Mouse (Mus musculus) forebrain, embryonic 16.5 days (tissue): ENCODE measurements around the gene Atad3a. TPM values are rescaled to one million over a fixed set of nuclear protein-coding genes. Genes with fewer than 3 reads are reported as not detected.

Experiments used
- microRNA-seq: library from miRNA; unstranded; fragments of <30 nt; microRNA quantifications from one replicate; pipeline ENCODE4, GENCODE M21; 2017
- polyA plus RNA-seq: library from polyadenylated mRNA; unstranded; fragments of >200 nt; fragmentation: Nextera tagmentation; extraction: Ambion mirVana; gene quantifications from 2 replicates; pipeline ENCODE4 v1.2.1, GENCODE M21; 2015

Atad3a gene
- polyA plus RNA-seq, 1 experiment from 2014 or later = 101 TPM

Small RNAs within 50 kb of the gene (microRNA-seq; reads per million reads assigned to microRNA genes)
- not detected for gene Gm27743

Other genes starting within 250 kb of the Atad3a start
- gene Nadk, start 198.7 kb downstream of the Atad3a start, polyA plus RNA-seq = 113 and 120 TPM in 2 replicates
- 12.0 and 12.9 TPM in 2 replicates for gene Slc35e2, start 159.7 kb downstream of the Atad3a start, polyA plus RNA-seq
- gene Cdk11b, start 136.2 kb downstream of the Atad3a start, polyA plus RNA-seq = 62.4 and 65.2 TPM in 2 replicates
- not detected in 2 replicates for gene Gm10563, start 115.7 kb downstream of the Atad3a start, polyA plus RNA-seq
- gene Mmp23, start 107.7 kb downstream of the Atad3a start, polyA plus RNA-seq = 3.0 and 3.2 TPM in 2 replicates
- gene Mib2, start 91.9 kb downstream of the Atad3a start, polyA plus RNA-seq = 49.8 and 63.1 TPM in 2 replicates
- 4.8 and 7.5 TPM in 2 replicates for gene Fndc10, start 66.8 kb downstream of the Atad3a start, polyA plus RNA-seq
- gene Ssu72, start 56.3 kb downstream of the Atad3a start, polyA plus RNA-seq = 134 and 150 TPM in 2 replicates
- 7.3 and 11.4 TPM in 2 replicates for gene Tmem240, start 26.3 kb downstream of the Atad3a start, polyA plus RNA-seq
- 27.3 and 29.6 TPM in 2 replicates for gene Vwa1, start 13.6 kb upstream of the Atad3a start, polyA plus RNA-seq
- gene Tmem88b, start 24.8 kb upstream of the Atad3a start, polyA plus RNA-seq = 0.47 and 0.53 TPM in 2 replicates
- not detected in 2 replicates for gene Ankrd65, start 29.3 kb upstream of the Atad3a start, polyA plus RNA-seq
- gene Mrpl20, start 41.8 kb upstream of the Atad3a start, polyA plus RNA-seq = 214 and 231 TPM in 2 replicates
- 176 and 188 TPM in 2 replicates for gene Ccnl2, start 51.4 kb upstream of the Atad3a start, polyA plus RNA-seq
- gene Aurkaip1, start 70.2 kb upstream of the Atad3a start, polyA plus RNA-seq = 111 and 121 TPM in 2 replicates
- gene Mxra8, start 78.6 kb upstream of the Atad3a start, polyA plus RNA-seq = 16.9 and 19.8 TPM in 2 replicates
- 7.0 and 10.0 TPM in 2 replicates for gene Dvl1, start 86.3 kb upstream of the Atad3a start, polyA plus RNA-seq
- gene Tas1r3, start 102.3 kb upstream of the Atad3a start, polyA plus RNA-seq = 0.72 and 0.84 TPM in 2 replicates
- 22.5 and 23.8 TPM in 2 replicates for gene Cptp, start 108.3 kb upstream of the Atad3a start, polyA plus RNA-seq
- gene Ints11, start 108.5 kb upstream of the Atad3a start, polyA plus RNA-seq = 89.8 and 100 TPM in 2 replicates
- 68.0 and 70.3 TPM in 2 replicates for gene Pusl1, start 130.7 kb upstream of the Atad3a start, polyA plus RNA-seq
- gene Acap3, start 130.7 kb upstream of the Atad3a start, polyA plus RNA-seq = 94.8 and 101 TPM in 2 replicates
- gene Ube2j2, start 182.7 kb upstream of the Atad3a start, polyA plus RNA-seq = 115 and 121 TPM in 2 replicates
- 6.3 and 9.2 TPM in 2 replicates for gene C1qtnf12, start 201.2 kb upstream of the Atad3a start, polyA plus RNA-seq
- 26.8 and 30.4 TPM in 2 replicates for gene B3galt6, start 231.6 kb upstream of the Atad3a start, polyA plus RNA-seq
- 118 and 125 TPM in 2 replicates for gene Sdf4, start 231.8 kb upstream of the Atad3a start, polyA plus RNA-seq